Mouse (Mus musculus) bone marrow macrophage, adult 2 months (primary cell): Measurements from ENCODE around the gene Clstn3.

Source experiments
- CTCF ChIP-seq: IDR thresholded peaks from 2 replicates; pipeline ENCODE4 v1.5.1; 2012; ENCODE audit warnings: low read depth, mild to moderate bottlenecking, low read length, moderate library complexity
- POLR2A ChIP-seq: IDR thresholded peaks from 2 replicates; pipeline ENCODE4 v1.6.1; 2012; ENCODE audit warnings: mild to moderate bottlenecking, low read depth, low read length, borderline replicate concordance

GRCm38 (mm10) chr6:124457827-124458226 lies 6.8 kb downstream of the Clstn3 start:
- TF ChIP-seq POLR2A, result no peak
- no peak for TF ChIP-seq CTCF
